ENCODE assay signal across 26 mouse cellular contexts in genomic region chr9:62843356-62844024, GRCm38 (mm10). TPM values are rescaled to one million over a fixed set of nuclear protein-coding genes. Genes with fewer than 3 reads are reported as not detected.
"Had no signal": no experiment of that assay in that cellular context is flagged by ENCODE, and none has a peak within 500 bp of the region (broad histone marks: within the 10 kb centered on the region; RNA-seq: fewer than 3 reads in every experiment).

No protein-coding gene starts in this region.

- H3K27ac ChIP-seq: gastrocnemius, adult 2 months; heart, embryonic 10.5 days; hindbrain, embryonic 10.5 days; hindbrain, embryonic 12.5 days; hindbrain, embryonic 14.5 days; kidney, embryonic 15.5 days; kidney, postnatal 0 days; limb, embryonic 13.5 days; limb, embryonic 15.5 days; liver, embryonic 14.5 days had no signal

- H3K9me3 ChIP-seq: heart, embryonic 10.5 days; heart, embryonic 12.5 days; hindbrain, embryonic 10.5 days; hindbrain, embryonic 12.5 days; kidney, embryonic 15.5 days; limb, embryonic 13.5 days; limb, embryonic 15.5 days had no signal

- H3K4me2 ChIP-seq: heart, embryonic 12.5 days; hindbrain, embryonic 12.5 days; hindbrain, embryonic 14.5 days; kidney, embryonic 15.5 days; limb, embryonic 13.5 days; limb, embryonic 15.5 days had no signal

- H3K9ac ChIP-seq: heart, embryonic 12.5 days; hindbrain, embryonic 12.5 days; hindbrain, embryonic 14.5 days; kidney, embryonic 15.5 days; limb, embryonic 13.5 days; limb, embryonic 15.5 days; liver, embryonic 14.5 days had no signal

- H3K36me3 ChIP-seq: hindbrain, embryonic 10.5 days; hindbrain, embryonic 12.5 days had no signal

- ATAC-seq: hindbrain, embryonic 16.5 days; inflammation-experienced regulatory T-cells, adult 6 months had no signal

- DNase-seq: gastrocnemius, adult 2 months; gastrocnemius, postnatal 10 days; gastrocnemius, postnatal 25 days; heart, postnatal 10 days; heart, postnatal 4 days; kidney, adult 11 months; kidney, adult 2 months; kidney, adult 9 months; kidney, postnatal 14 days; kidney, postnatal 36 days; layer of hippocampus, adult 9-11 months; layer of hippocampus, postnatal 36 days; left cerebral cortex, postnatal 4 days had no signal

- H3K27me3 ChIP-seq: heart, embryonic 12.5 days; hindbrain, embryonic 12.5 days; kidney, embryonic 15.5 days; limb, embryonic 13.5 days; limb, embryonic 15.5 days had no signal

- H3K4me3 ChIP-seq: gastrocnemius, adult 2 months; heart, embryonic 10.5 days; heart, embryonic 12.5 days; hindbrain, embryonic 10.5 days; hindbrain, embryonic 12.5 days; kidney, embryonic 15.5 days; limb, embryonic 13.5 days; limb, embryonic 15.5 days had no signal

RNA-seq across cellular contexts. Expression of gene Calml4, which starts 14.4 kb away (rescaled TPM):
- total RNA-seq: left cerebral cortex, adult 18-20 months had no signal
